Mouse (Mus musculus) intestine, postnatal 0 days (tissue): Measurements from ENCODE around the gene B3gnt7. TPM values are rescaled to one million over a fixed set of nuclear protein-coding genes. Genes with fewer than 3 reads are reported as not detected.

Experiments used
- ATAC-seq: fragments of 200-750 bp; cut with Nextera tagmentation; 2 replicates; pipeline ENCODE4 v1.8.0; 2017; ENCODE audit warnings: mild to moderate bottlenecking, moderate TSS enrichment, moderate library complexity
- H3K27ac ChIP-seq: fragments of 300-500 bp; sonication (generic); 2 replicates; pipeline ENCODE4 v1.5.1; 2014; ENCODE audit warnings: mild to moderate bottlenecking, low read depth, low read length, moderate library complexity
- H3K27me3 ChIP-seq: fragments of 300-500 bp; sonication (generic); replicated peaks from 2 replicates; pipeline ENCODE4 v1.6.1; 2014; ENCODE audit warnings: low read length, mixed read lengths; ENCODE audit not compliant: control insufficient read depth, insufficient read depth
- H3K36me3 ChIP-seq: fragments of 300-500 bp; sonication (generic); 2 replicates; pipeline ENCODE4 v1.6.1; 2014; ENCODE audit warnings: mild to moderate bottlenecking, moderate library complexity; ENCODE audit not compliant: control insufficient read depth, insufficient read depth
- H3K4me1 ChIP-seq: fragments of 300-500 bp; sonication (generic); replicated peaks from 2 replicates; pipeline ENCODE4 v1.6.1; 2014; ENCODE audit warnings: antibody characterized with exemption, low read length, mixed read lengths; ENCODE audit not compliant: control insufficient read depth, insufficient read depth
- H3K4me2 ChIP-seq: fragments of 300-500 bp; sonication (generic); replicated peaks from 2 replicates; pipeline ENCODE4 v1.6.1; 2014; ENCODE audit warnings: low read depth, mild to moderate bottlenecking, moderate library complexity
- H3K4me3 ChIP-seq: fragments of 300-500 bp; sonication (generic); 2 replicates; pipeline ENCODE4 v1.5.1; 2014; ENCODE audit warnings: low read depth, low read length
- H3K9ac ChIP-seq: fragments of 300-500 bp; sonication (generic); 2 replicates; pipeline ENCODE4 v1.6.1; 2014; ENCODE audit warnings: mild to moderate bottlenecking, low read depth, low read length
- H3K9me3 ChIP-seq: fragments of 300-500 bp; sonication (generic); 2 replicates; pipeline ENCODE4 v1.6.1; 2016; ENCODE audit warnings: mixed run types; ENCODE audit not compliant: control insufficient read depth
- CTCF ChIP-seq: sonication (generic); IDR thresholded peaks from 2 replicates; pipeline ENCODE4 v1.5.1; 2016; ENCODE audit warnings: low read depth, mild to moderate bottlenecking, control low read depth, antibody characterized with exemption, moderate library complexity
- WGBS: fragments of 180-500 bp; shearing (Covaris S2); extraction: QIAGEN DNeasy Blood & Tissue Kit; methylation state at CpG from one replicate; pipeline ENCODE4 v1.1.7; 2014; 5-methylcytosine and 5-hydroxymethylcytosine counted together
- polyA plus RNA-seq: library from polyadenylated mRNA; unstranded; fragments of >200 nt; fragmentation: Nextera tagmentation; extraction: Ambion mirVana; gene quantifications from 2 replicates; pipeline ENCODE4 v1.2.1, GENCODE M21; 2015

The B3gnt7 gene
- polyA plus RNA-seq, 1 experiment from 2014 or later: 3.2 TPM

- H3K9me3 ChIP-seq: no peaks in the 10 kb centered on the region
- H3K4me1 ChIP-seq: no peaks in the 10 kb centered on the region
- H3K4me2 ChIP-seq: no peak overlapping the region
- peaks cover 15% of the 10 kb centered on the region; the same call in 1 of the 2 replicates for H3K27me3 ChIP-seq
- H3K27ac ChIP-seq: no peak overlapping the region
- TF ChIP-seq CTCF: no peak
- H3K9ac ChIP-seq: no peak overlapping the region
- no peak overlapping the region for H3K4me3 ChIP-seq
- no peak for ATAC-seq
- H3K36me3 ChIP-seq: no peaks in the 10 kb centered on the region
- 77% methylated on average over 2 of the region's 2 CpGs for whole genome bisulfite sequencing
Observed at GRCm38 (mm10) chr1:86300093-86300492, 2.5 kb upstream of the B3gnt7 start.

GRCm38 (mm10) chr1:86300731-86301130 lies 1.9 kb upstream of the B3gnt7 start:
- Histone ChIP-seq H3K4me3 (no peak overlapping the region), H3K9me3 (no peaks in the 10 kb centered on the region), H3K4me2 (no peak overlapping the region), H3K4me1 (no peaks in the 10 kb centered on the region), H3K27ac (no peak overlapping the region), H3K9ac (no peak overlapping the region), H3K27me3 (peaks cover 16% of the 10 kb centered on the region; the same call in 1 of the 2 replicates), H3K36me3 (no peaks in the 10 kb centered on the region)
- no peak for ATAC-seq
- WGBS: 55% methylated on average over 7 of the region's 7 CpGs
- TF ChIP-seq CTCF: no peak

- Histone ChIP-seq H3K4me2 (no peak overlapping the region), H3K27me3 (peaks cover 16% of the 10 kb centered on the region; the same call in 1 of the 2 replicates), H3K4me3 (no peak overlapping the region), H3K9ac (no peak overlapping the region), H3K4me1 (no peaks in the 10 kb centered on the region), H3K36me3 (no peaks in the 10 kb centered on the region), H3K9me3 (no peaks in the 10 kb centered on the region), H3K27ac (no peak overlapping the region)
- WGBS: 46% methylated on average over 6 of the region's 6 CpGs
- peak; percentile 73 for TF ChIP-seq CTCF
- no peak for ATAC-seq
Observed at GRCm38 (mm10) chr1:86301221-86302091, 1.2 kb upstream of the B3gnt7 start.

GRCm38 (mm10) chr1:86303063-86303872 lies 636 bp downstream of the B3gnt7 start:
- Histone ChIP-seq H3K27me3 (peaks cover 16% of the 10 kb centered on the region; the same call in 1 of the 2 replicates), H3K4me2 (peak overlapping the region; percentile 91), H3K36me3 (no peaks in the 10 kb centered on the region), H3K9me3 (no peaks in the 10 kb centered on the region), H3K4me3 (peak overlapping the region; percentile 54), H3K4me1 (no peaks in the 10 kb centered on the region), H3K27ac (no peak overlapping the region), H3K9ac (peak overlapping the region; percentile 45)
- TF ChIP-seq CTCF: peak; percentile 30; the same call in 1 of the 2 replicates
- WGBS: 0% methylated on average over 63 of the region's 65 CpGs
- peak; percentile 67 for ATAC-seq

- no peak for TF ChIP-seq CTCF
- WGBS: 6% methylated on average over 14 of the region's 16 CpGs
- Histone ChIP-seq H3K4me1 (no peaks in the 10 kb centered on the region), H3K36me3 (no peaks in the 10 kb centered on the region), H3K27me3 (peaks cover 16% of the 10 kb centered on the region; the same call in 1 of the 2 replicates), H3K27ac (no peak overlapping the region), H3K4me3 (peak overlapping the region; percentile 54), H3K9me3 (no peaks in the 10 kb centered on the region), H3K4me2 (peak overlapping the region; percentile 91), H3K9ac (no peak overlapping the region)
- ATAC-seq: no peak
Observed at GRCm38 (mm10) chr1:86303873-86304250, 1.2 kb downstream of the B3gnt7 start.

GRCm38 (mm10) chr1:86306686-86307085 lies 4.1 kb downstream of the B3gnt7 start:
- no peak overlapping the region for H3K9ac ChIP-seq
- ATAC-seq: no peak
- H3K4me3 ChIP-seq: no peak overlapping the region
- no peak overlapping the region for H3K4me2 ChIP-seq
- no peaks in the 10 kb centered on the region for H3K36me3 ChIP-seq
- H3K4me1 ChIP-seq: no peaks in the 10 kb centered on the region
- TF ChIP-seq CTCF: no peak
- 82% methylated on average over 3 of the region's 3 CpGs for WGBS
- no peak overlapping the region for H3K27ac ChIP-seq
- H3K9me3 ChIP-seq: no peaks in the 10 kb centered on the region
- peaks cover 16% of the 10 kb centered on the region; the same call in 1 of the 2 replicates for H3K27me3 ChIP-seq
